23 mouse cellular contexts compared by ENCODE assay signal in the genomic region with DNA sequence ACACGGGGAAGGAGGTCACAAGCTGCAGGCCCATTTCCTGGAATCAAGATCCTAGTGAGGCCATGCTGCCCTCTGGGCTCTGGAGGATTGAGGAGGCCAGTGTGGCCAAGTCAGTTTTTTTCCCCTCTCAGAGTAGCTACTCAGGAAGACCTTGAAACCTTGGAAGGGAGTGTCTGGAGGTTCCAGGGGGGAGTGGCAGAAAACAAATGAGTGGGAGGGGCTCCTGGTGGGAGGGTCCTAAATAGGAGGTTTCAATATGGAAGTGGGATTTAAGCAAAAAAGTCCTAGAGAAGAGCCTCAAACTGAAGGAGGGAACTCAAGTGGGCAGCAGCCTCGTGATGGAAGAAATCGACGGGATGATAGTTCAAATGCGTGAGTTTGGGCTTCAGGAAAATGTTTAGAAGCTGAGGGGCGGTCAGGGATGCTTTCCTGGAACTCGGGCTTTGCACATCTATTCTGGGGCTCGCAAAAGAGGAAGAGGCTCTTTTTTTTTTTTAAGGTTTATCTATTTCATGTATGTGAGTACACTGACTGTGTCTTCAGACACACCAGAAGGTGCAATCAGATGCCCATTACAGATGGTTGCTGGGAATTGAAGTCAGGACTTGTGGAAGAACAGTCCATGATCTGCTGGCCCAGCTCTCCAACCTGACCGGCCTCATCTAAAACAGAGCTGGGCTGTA. TPM values are rescaled to one million over a fixed set of nuclear protein-coding genes. Genes with fewer than 3 reads are reported as not detected.
"Had no signal": no experiment of that assay in that cellular context is flagged by ENCODE, and none has a peak within 500 bp of the region (broad histone marks: within the 10 kb centered on the region; RNA-seq: fewer than 3 reads in every experiment).

No protein-coding gene starts in this region.

- H3K4me3 ChIP-seq: midbrain, embryonic 13.5 days; midbrain, embryonic 15.5 days; neural tube, embryonic 12.5 days; stomach, embryonic 15.5 days had no signal

- H3K9me3 ChIP-seq: midbrain, embryonic 13.5 days; midbrain, embryonic 15.5 days; neural tube, embryonic 12.5 days; stomach, embryonic 15.5 days had no signal

- H3K4me2 ChIP-seq: lung, embryonic 14.5 days; midbrain, embryonic 11.5 days; midbrain, embryonic 13.5 days; midbrain, embryonic 15.5 days; neural tube, embryonic 12.5 days; stomach, embryonic 15.5 days had no signal

- H3K27ac ChIP-seq: midbrain, embryonic 13.5 days; midbrain, embryonic 15.5 days; neural tube, embryonic 12.5 days; stomach, embryonic 15.5 days; stomach, postnatal 0 days had no signal

- DNase-seq: lung, embryonic 14.5 days; lung, postnatal 10 days; lung, postnatal 4 days; right cerebral cortex, postnatal 14 days; thymus, adult 2 months; thymus, postnatal 25 days; thymus, postnatal 4 days had no signal

- H3K36me3 ChIP-seq: midbrain, embryonic 13.5 days; midbrain, embryonic 15.5 days; neural tube, embryonic 12.5 days; stomach, embryonic 15.5 days had no signal

- H3K27me3 ChIP-seq: midbrain, embryonic 13.5 days; midbrain, embryonic 15.5 days; neural tube, embryonic 12.5 days; stomach, embryonic 15.5 days had no signal

- H3K4me1 ChIP-seq: midbrain, embryonic 13.5 days; midbrain, embryonic 15.5 days; neural tube, embryonic 12.5 days; stomach, embryonic 15.5 days had no signal

- H3K9ac ChIP-seq: lung, embryonic 14.5 days; midbrain, embryonic 13.5 days; midbrain, embryonic 15.5 days; neural tube, embryonic 12.5 days; stomach, embryonic 15.5 days had no signal

RNA-seq across cellular contexts. Expression of a gene that starts 19.1 kb away (rescaled TPM):
- total RNA-seq: megakaryocyte, adult 5-6 weeks; megakaryocyte-erythroid progenitor cell, adult 5-6 weeks; midbrain, postnatal 0 days; monocyte, adult 5-6 weeks; neutrophil, adult 5-6 weeks had no signal
- polyA plus RNA-seq: lung, embryonic 14.5 days; lung, embryonic 16.5 days; midbrain, embryonic 15.5 days; midbrain, postnatal 0 days; neural tube, embryonic 12.5 days; neural tube, embryonic 14.5 days; spleen, adult 2 months; stomach, embryonic 15.5 days; stomach, postnatal 0 days; testis, adult 2 months; urinary bladder, adult 2 months had no signal

RNA-seq across cellular contexts. Expression of a gene that starts 21.7 kb away (rescaled TPM):
- total RNA-seq: megakaryocyte, adult 5-6 weeks; megakaryocyte-erythroid progenitor cell, adult 5-6 weeks; midbrain, postnatal 0 days; monocyte, adult 5-6 weeks; neutrophil, adult 5-6 weeks had no signal
- polyA plus RNA-seq: lung, embryonic 14.5 days; lung, embryonic 16.5 days; neural tube, embryonic 12.5 days; neural tube, embryonic 14.5 days; spleen, adult 2 months; stomach, embryonic 15.5 days; stomach, postnatal 0 days; testis, adult 2 months; urinary bladder, adult 2 months had no signal
